Mouse (Mus musculus): ENCODE measurements at regions not wholly inside any gene's neighbourhood (a gene's known extent, or its start where the extent isn't known, plus 50 kb on each side); places are given as distances from the start of the nearest gene placed in this dataset.

GRCm38 (mm10) chr9:61669729-61670520, 244.4 kb downstream of the Rplp1 start:
- Histone ChIP-seq H3K36me3 (no peaks in the 10 kb centered on the region), H3K9me3 (no peaks in the 10 kb centered on the region), H3K27ac (no peak overlapping the region), H3K9ac (no peak overlapping the region), H3K27me3 (no peaks in the 10 kb centered on the region), H3K4me3 (no peak overlapping the region), H3K4me1 (no peaks in the 10 kb centered on the region), H3K4me2 (no peak overlapping the region)
- ATAC-seq (ENCODE audit: borderline replicate concordance, extremely low read depth, low FRiP score, low TSS enrichment) = no peak
- WGBS = 36% methylated on average over 10 of the region's 10 CpGs

DNA sequence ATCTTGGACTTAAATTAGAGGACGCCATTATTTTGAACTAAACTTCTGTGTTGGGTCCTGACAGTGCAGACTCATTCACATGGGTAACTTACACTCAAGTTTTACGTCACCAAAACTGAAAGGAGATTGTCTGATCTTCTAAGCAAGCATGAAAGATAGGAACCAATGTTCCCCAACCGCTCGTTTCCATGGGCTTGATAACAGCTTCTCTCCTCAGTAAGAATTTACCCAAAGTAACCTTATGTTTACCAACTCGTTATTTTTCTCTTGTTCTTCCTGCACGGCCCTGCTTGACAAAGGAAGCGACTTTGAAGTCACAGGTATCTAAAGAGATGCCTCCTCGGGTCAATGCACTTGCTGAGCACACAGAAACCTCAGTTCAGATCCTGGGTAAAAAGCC, 245.6 kb downstream of the Rplp1 start:
- Histone ChIP-seq H3K36me3 (no peaks in the 10 kb centered on the region), H3K4me2 (no peak overlapping the region), H3K4me3 (no peak overlapping the region), H3K9me3 (no peaks in the 10 kb centered on the region), H3K27ac (no peak overlapping the region), H3K27me3 (no peaks in the 10 kb centered on the region), H3K9ac (no peak overlapping the region), H3K4me1 (no peaks in the 10 kb centered on the region)
- no peak for ATAC-seq (ENCODE audit: borderline replicate concordance, extremely low read depth, low FRiP score, low TSS enrichment)
- WGBS = 67% methylated on average over 8 of the region's 8 CpGs

DNA sequence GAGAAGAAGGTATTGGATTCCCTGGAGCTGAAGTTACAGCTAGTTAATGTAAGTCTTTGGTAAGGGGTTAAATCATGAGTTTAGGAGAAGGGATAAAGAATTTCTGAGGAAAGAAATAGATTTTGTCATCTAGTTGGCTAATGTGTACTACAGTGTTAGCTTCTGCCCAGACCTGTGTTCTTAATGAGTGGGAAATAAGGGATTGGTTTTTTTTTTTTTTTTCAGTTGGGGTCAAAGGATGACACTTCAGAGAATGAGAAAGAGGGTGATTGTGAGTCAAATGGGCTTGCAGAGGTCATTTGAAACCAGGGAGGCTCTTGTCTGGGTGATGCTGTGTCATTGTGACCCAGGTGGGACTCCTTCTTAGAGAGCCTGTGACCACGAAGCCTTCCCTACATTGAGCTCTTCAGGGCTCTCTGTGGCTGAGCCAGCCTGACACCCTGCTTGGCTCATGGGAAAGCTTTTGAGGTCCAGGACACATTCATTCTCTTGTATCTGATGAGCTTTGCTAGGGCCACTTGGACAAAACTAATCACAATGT, 246.1 kb downstream of the Rplp1 start:
- Histone ChIP-seq H3K36me3 (no peaks in the 10 kb centered on the region), H3K4me3 (no peak overlapping the region), H3K27me3 (no peaks in the 10 kb centered on the region), H3K27ac (no peak overlapping the region), H3K4me2 (no peak overlapping the region), H3K9ac (no peak overlapping the region), H3K9me3 (no peaks in the 10 kb centered on the region), H3K4me1 (no peaks in the 10 kb centered on the region)
- no peak for ATAC-seq (ENCODE audit: borderline replicate concordance, extremely low read depth, low FRiP score, low TSS enrichment)
- 86% methylated on average over 1 of the region's 1 CpGs for WGBS

GRCm38 (mm10) chr9:61667453-61668074, 246.8 kb downstream of the Rplp1 start:
- Histone ChIP-seq H3K27ac (no peak overlapping the region), H3K4me2 (no peak overlapping the region), H3K36me3 (no peaks in the 10 kb centered on the region), H3K27me3 (no peaks in the 10 kb centered on the region), H3K4me3 (no peak overlapping the region), H3K9me3 (no peaks in the 10 kb centered on the region), H3K4me1 (no peaks in the 10 kb centered on the region), H3K9ac (no peak overlapping the region)
- no peak for ATAC-seq (ENCODE audit: borderline replicate concordance, extremely low read depth, low FRiP score, low TSS enrichment)
- 75% methylated on average over 4 of the region's 4 CpGs for WGBS

DNA sequence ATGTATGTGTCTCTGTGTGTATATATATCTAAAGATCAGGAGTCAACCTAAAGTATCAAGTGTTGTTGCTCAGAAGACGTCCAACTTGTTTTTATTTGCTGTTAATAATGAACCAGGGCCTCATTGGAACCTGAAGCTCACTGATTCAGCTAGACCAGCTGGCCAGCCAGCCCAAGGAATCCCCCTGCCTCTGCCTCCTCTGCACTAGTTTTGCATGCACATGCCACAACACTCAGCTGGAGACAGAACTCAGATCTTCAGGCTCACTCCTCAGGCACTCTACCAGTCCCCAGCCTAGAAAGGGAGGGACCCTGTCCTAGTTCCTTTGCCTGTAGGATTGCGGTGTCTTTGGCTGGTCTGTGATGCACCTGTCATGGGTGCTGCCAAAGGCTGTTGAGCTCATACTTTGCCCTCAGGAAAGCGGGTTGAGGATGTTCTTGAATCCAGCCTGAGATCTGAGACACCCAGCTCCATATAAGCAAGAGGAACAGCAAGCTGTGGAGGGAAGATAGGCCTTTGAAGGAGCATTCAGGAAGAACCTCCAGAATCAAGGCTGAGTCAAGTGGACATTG, 247.5 kb downstream of the Rplp1 start:
- no peaks in the 10 kb centered on the region for H3K36me3 ChIP-seq
- no peak for ATAC-seq (ENCODE audit: borderline replicate concordance, extremely low read depth, low FRiP score, low TSS enrichment)
- no peak overlapping the region for H3K4me2 ChIP-seq
- no peaks in the 10 kb centered on the region for H3K9me3 ChIP-seq
- H3K27me3 ChIP-seq = no peaks in the 10 kb centered on the region
- no peaks in the 10 kb centered on the region for H3K4me1 ChIP-seq
- WGBS = 78% methylated on average over 3 of the region's 3 CpGs
- no peak overlapping the region for H3K4me3 ChIP-seq
- H3K27ac ChIP-seq = no peak overlapping the region
- H3K9ac ChIP-seq = no peak overlapping the region

DNA sequence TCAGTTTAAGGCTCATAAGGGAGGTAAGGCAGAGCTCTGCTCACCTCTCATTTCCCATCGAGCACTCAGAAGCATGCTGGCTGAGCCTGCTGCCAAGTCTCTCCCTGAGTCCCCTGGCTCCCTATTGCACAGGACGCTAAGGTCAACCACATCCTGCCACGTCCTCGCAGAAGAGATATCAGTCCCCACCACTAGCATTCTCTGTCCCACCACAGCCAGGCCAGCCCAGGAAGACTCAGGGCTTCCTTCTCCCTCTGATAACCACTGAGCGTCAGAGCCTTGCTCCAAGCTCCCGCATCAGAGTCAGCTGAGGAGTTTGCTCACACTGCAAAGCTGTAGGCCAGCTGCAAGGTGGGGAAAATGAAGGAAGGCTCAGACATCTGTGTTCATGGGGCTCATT, 248.2 kb downstream of the Rplp1 start:
- Histone ChIP-seq H3K4me1 (no peaks in the 10 kb centered on the region), H3K27ac (no peak overlapping the region), H3K4me2 (no peak overlapping the region), H3K9me3 (no peaks in the 10 kb centered on the region), H3K4me3 (no peak overlapping the region), H3K9ac (no peak overlapping the region), H3K36me3 (no peaks in the 10 kb centered on the region), H3K27me3 (no peaks in the 10 kb centered on the region)
- no peak for ATAC-seq (ENCODE audit: borderline replicate concordance, extremely low read depth, low FRiP score, low TSS enrichment)
- 61% methylated on average over 6 of the region's 6 CpGs for WGBS

DNA sequence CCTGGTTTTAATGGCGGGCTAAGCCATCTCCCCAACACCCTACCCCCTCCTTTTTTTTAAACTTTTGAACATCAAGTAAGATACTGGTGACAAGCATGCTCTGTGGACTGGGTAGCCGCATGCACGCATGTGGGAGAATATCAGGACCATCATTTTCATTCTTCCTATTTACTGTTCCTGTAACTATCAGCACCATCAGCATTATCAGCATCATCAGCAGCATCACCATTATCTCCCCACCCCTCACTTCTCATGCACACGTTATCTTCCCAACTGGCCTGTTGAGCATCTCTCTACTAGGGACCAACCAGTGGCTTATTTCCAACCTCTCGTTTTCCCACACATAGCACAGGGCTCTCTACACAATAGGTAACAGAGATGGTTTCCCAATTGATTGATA, 249.1 kb downstream of the Rplp1 start:
- no peaks in the 10 kb centered on the region; the same call in 1 of the 2 replicates for H3K27me3 ChIP-seq
- no peak overlapping the region for H3K27ac ChIP-seq
- no peaks in the 10 kb centered on the region for H3K36me3 ChIP-seq
- no peaks in the 10 kb centered on the region for H3K4me1 ChIP-seq
- 88% methylated on average over 5 of the region's 5 CpGs for WGBS
- H3K9me3 ChIP-seq = no peaks in the 10 kb centered on the region
- H3K9ac ChIP-seq = no peak overlapping the region
- no peak overlapping the region for H3K4me3 ChIP-seq
- no peak overlapping the region for H3K4me2 ChIP-seq
- no peak for ATAC-seq (ENCODE audit: borderline replicate concordance, extremely low read depth, low FRiP score, low TSS enrichment)

DNA sequence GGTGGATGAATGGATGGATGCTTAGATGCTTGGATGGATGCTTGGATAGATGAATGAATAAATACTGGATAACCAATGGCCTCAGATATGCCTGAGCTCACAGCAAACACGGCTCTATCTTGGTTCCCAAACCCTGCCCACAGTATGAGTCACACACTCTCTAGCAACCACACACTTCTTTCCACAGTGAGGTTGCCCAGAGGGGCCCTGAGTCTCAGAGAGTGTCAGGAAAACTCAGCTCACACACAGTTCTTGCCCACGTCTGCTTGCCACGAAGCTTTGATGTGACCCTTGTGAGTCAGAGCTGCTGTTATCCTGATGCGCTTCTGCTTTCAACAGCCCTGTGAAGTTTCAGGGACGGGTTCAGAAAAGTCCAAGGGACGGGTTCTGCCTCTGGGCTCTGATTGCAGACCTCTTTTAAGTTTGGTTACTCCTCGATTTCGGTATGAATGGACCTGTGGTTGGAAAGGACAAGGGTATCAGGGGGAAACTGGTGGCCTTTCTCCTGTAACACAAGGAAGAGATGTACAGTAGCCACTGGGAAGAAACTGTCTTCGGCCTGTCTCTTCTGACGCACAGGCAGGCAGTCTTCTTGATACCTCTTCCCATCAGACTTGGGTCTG, 250.2 kb downstream of the Rplp1 start:
- WGBS = 80% methylated on average over 10 of the region's 10 CpGs
- H3K4me3 ChIP-seq = no peak overlapping the region
- H3K27ac ChIP-seq = no peak overlapping the region
- no peaks in the 10 kb centered on the region; the same call in 1 of the 2 replicates for H3K27me3 ChIP-seq
- H3K4me1 ChIP-seq = no peaks in the 10 kb centered on the region
- H3K4me2 ChIP-seq = no peak overlapping the region
- no peak overlapping the region for H3K9ac ChIP-seq
- no peak for ATAC-seq (ENCODE audit: borderline replicate concordance, extremely low read depth, low FRiP score, low TSS enrichment)
- no peaks in the 10 kb centered on the region for H3K9me3 ChIP-seq
- H3K36me3 ChIP-seq = no peaks in the 10 kb centered on the region

DNA sequence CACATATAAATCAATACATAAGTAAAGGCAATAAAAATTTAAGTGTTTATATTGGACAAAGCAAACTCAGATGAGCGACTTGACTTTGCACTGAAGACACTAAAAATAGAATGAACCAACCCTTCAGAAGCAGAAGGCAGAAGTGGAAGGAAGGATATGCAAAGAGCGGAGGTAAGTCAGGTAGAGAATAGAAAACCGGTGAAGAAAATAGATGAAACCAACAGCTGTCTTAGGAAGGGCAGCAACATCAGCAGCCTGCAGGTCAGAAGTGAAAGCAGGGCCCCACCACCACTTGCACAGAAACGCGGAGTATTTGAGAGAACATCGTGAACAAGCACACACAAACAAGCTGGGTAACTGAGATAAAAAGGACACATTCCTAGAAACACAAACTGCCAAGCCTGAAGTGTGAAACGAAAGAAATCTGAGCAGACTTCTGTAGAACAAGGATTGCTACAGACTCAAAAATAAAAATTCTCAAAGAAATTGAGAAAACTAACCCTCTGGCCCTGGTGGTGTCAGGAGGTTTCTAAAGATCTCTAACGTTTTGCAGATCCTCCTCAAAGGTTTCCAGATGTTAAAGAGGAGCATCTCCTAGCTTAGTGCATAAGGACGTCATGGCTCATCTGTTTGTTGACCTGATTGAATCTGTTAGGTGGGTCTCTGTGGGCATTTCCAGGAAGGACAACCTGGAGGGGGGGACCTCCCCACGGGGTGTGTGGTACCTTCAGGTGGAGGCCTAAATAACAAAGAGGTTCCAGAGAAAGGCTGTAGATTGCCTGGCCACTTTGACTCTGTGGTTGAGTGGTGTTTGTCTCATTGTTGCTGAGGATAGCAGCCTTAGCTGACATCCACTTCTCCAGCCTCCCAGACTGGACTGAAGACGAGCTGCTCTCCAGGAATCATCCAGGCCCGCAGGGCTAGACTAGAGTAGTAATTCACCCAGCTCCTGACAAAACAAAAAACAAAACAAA, 252.0 kb downstream of the Rplp1 start:
- Histone ChIP-seq H3K4me2 (no peak overlapping the region), H3K27me3 (no peaks in the 10 kb centered on the region; the same call in 1 of the 2 replicates), H3K27ac (no peak overlapping the region), H3K4me3 (no peak overlapping the region), H3K36me3 (no peaks in the 10 kb centered on the region), H3K4me1 (no peaks in the 10 kb centered on the region), H3K9ac (no peak overlapping the region), H3K9me3 (no peaks in the 10 kb centered on the region)
- ATAC-seq (ENCODE audit: borderline replicate concordance, extremely low read depth, low FRiP score, low TSS enrichment) = no peak
- WGBS = 44% methylated on average over 12 of the region's 12 CpGs

DNA sequence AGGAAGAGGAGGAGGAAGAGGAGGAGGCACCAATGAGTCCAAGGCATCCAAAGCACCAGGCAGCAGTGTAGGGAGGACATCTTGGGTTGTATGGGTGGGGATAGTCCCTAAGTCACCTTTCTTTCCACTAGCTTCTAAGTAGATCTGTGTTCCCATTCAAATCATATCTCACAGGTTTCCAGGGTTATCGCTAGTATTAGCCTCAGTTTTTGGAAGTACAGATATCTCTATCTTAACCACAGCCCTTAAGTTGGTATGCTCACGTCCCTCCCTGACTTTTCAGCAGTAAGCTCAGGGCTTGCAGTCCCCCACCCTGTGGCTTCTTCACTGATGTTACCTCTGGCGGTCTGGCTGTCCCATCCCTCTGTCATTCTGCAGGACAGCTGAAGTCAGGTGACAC, 254.2 kb downstream of the Rplp1 start:
- 74% methylated on average over 3 of the region's 3 CpGs for WGBS
- ATAC-seq (ENCODE audit: borderline replicate concordance, extremely low read depth, low FRiP score, low TSS enrichment) = no peak
- no peaks in the 10 kb centered on the region for H3K36me3 ChIP-seq

GRCm38 (mm10) chr9:61657996-61658395, 256.3 kb downstream of the Rplp1 start:
- 86% methylated on average over 8 of the region's 8 CpGs for WGBS
- H3K9ac ChIP-seq = no peak overlapping the region
- ATAC-seq (ENCODE audit: borderline replicate concordance, extremely low read depth, low FRiP score, low TSS enrichment) = no peak

More for the DNA sequence above, 254.2 kb downstream of the Rplp1 start:
- Histone ChIP-seq H3K4me1 (peaks cover 9% of the 10 kb centered on the region), H3K4me3 (no peak overlapping the region), H3K27ac (no peak overlapping the region), H3K27me3 (no peaks in the 10 kb centered on the region; the same call in 1 of the 2 replicates), H3K9ac (no peak overlapping the region), H3K4me2 (no peak overlapping the region), H3K9me3 (no peaks in the 10 kb centered on the region)

More at GRCm38 (mm10) chr9:61657996-61658395, 256.3 kb downstream of the Rplp1 start:
- Histone ChIP-seq H3K9me3 (no peaks in the 10 kb centered on the region), H3K4me2 (no peak overlapping the region), H3K4me3 (no peak overlapping the region), H3K4me1 (peaks cover 13% of the 10 kb centered on the region), H3K27ac (no peak overlapping the region), H3K27me3 (no peaks in the 10 kb centered on the region; the same call in 1 of the 2 replicates), H3K36me3 (no peaks in the 10 kb centered on the region)
